Mouse (Mus musculus) kidney, embryonic 14.5 days (tissue): ENCODE measurements around the gene Kdm6a. TPM values are rescaled to one million over a fixed set of nuclear protein-coding genes. Genes with fewer than 3 reads are reported as not detected.

Source experiments
- ATAC-seq: fragments of 200-750 bp; cut with Nextera tagmentation; 2 replicates; pipeline ENCODE4 v1.8.0; 2017; ENCODE audit warnings: moderate number of reproducible peaks, mild to moderate bottlenecking, moderate TSS enrichment, moderate library complexity; ENCODE audit not compliant: low FRiP score, low TSS enrichment
- H3K27ac ChIP-seq: fragments of 300-500 bp; sonication (generic); 2 replicates; pipeline ENCODE4 v1.5.1; 2014; ENCODE audit warnings: low read depth, mild to moderate bottlenecking, low read length, moderate library complexity, mixed read lengths
- H3K27me3 ChIP-seq: fragments of 300-500 bp; sonication (generic); 2 replicates; pipeline ENCODE4 v1.6.1; 2014; ENCODE audit warnings: mild to moderate bottlenecking, low read length; ENCODE audit not compliant: control insufficient read depth, insufficient read depth
- H3K36me3 ChIP-seq: fragments of 300-500 bp; sonication (generic); 2 replicates; pipeline ENCODE4 v1.6.1; 2014; ENCODE audit warnings: low read length, mixed read lengths; ENCODE audit not compliant: control insufficient read depth, insufficient read depth
- H3K4me1 ChIP-seq: fragments of 300-500 bp; sonication (generic); 2 replicates; pipeline ENCODE4 v1.6.1; 2014; ENCODE audit warnings: low read length, mixed read lengths; ENCODE audit not compliant: control insufficient read depth, insufficient read depth
- H3K4me2 ChIP-seq: fragments of 300-500 bp; sonication (generic); replicated peaks from 2 replicates; pipeline ENCODE4 v1.6.1; 2014; ENCODE audit warnings: low read depth, mild to moderate bottlenecking, low read length
- H3K4me3 ChIP-seq: fragments of 300-500 bp; sonication (generic); 2 replicates; pipeline ENCODE4 v1.5.1; 2014; ENCODE audit warnings: mild to moderate bottlenecking, low read length
- H3K9ac ChIP-seq: fragments of 300-500 bp; sonication (generic); 2 replicates; pipeline ENCODE4 v1.6.1; 2014; ENCODE audit warnings: low read depth, mild to moderate bottlenecking, low read length, moderate library complexity
- H3K9me3 ChIP-seq: fragments of 300-500 bp; sonication (generic); 2 replicates; pipeline ENCODE4 v1.6.1; 2016; ENCODE audit warnings: low read length; ENCODE audit not compliant: control insufficient read depth
- WGBS: fragments of 180-500 bp; shearing (Covaris S2); extraction: QIAGEN DNeasy Blood & Tissue Kit; methylation state at CpG from one replicate; pipeline ENCODE4 v1.1.7; 2014; 5-methylcytosine and 5-hydroxymethylcytosine counted together
- polyA plus RNA-seq: library from polyadenylated mRNA; unstranded; fragments of >200 nt; fragmentation: Nextera tagmentation; extraction: Ambion mirVana; gene quantifications from 2 replicates; pipeline ENCODE4 v1.2.1, GENCODE M21; 2014

The Kdm6a gene
- polyA plus RNA-seq, 1 experiment from 2014 or later: 27.1 TPM

DNA sequence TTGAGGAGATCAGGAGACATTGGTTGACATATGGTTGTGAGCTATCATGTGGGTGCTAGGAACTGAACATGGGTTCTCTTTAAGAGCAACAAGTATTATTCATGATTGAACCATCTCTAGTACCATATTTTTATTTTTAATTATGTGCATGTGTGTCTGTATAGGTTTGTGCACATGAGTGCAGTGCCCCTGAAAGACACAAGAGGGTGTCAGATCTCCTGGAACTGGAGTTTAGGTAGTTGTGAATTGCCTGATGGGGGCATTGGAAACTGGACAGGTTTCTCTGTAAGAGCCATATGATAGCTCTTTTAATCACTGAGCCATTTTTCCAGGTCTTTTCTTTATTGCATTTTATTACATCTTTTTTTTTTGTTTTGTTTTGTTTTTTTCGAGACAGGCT is 6.6 kb downstream of the Kdm6a start:
- Histone ChIP-seq H3K4me3 (no peak overlapping the region), H3K27ac (no peak overlapping the region), H3K4me1 (no peaks in the 10 kb centered on the region), H3K9ac (no peak overlapping the region), H3K9me3 (no peaks in the 10 kb centered on the region), H3K4me2 (no peak overlapping the region), H3K27me3 (no peaks in the 10 kb centered on the region), H3K36me3 (no peaks in the 10 kb centered on the region)
- WGBS: 100% methylated on average over 1 of the region's 1 CpGs
- no peak for ATAC-seq

- H3K4me2 ChIP-seq: no peak overlapping the region
- no peaks in the 10 kb centered on the region for H3K36me3 ChIP-seq
- H3K27me3 ChIP-seq: no peaks in the 10 kb centered on the region
- no peaks in the 10 kb centered on the region for H3K4me1 ChIP-seq
- WGBS: 19% methylated on average over 4 of the region's 4 CpGs
- no peak overlapping the region for H3K27ac ChIP-seq
- no peak for ATAC-seq
- H3K4me3 ChIP-seq: no peak overlapping the region
- no peaks in the 10 kb centered on the region for H3K9me3 ChIP-seq
- H3K9ac ChIP-seq: no peak overlapping the region
These were observed 12.5 kb downstream of the Kdm6a start for GRCm38 (mm10) chrX:18174831-18175230.

DNA sequence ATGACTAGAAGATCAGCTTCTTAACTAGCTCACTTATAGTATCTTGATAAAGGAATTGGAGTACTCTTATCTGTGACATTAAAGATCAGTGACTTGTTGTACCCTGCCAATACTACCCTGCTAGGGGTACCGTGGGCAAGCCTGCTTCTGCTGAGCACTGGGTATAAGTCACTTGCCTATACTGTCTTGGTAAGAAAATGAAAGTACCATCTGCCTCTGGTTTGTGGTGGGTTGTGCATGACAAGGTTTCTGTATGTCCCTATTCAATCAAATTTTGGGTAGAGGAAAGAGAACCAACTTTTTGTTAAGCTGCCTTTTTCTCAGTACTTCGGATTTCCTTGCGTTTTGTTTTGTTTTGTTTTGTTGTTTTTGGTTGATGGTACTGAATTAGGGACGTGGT is 15.4 kb downstream of the Kdm6a start:
- Histone ChIP-seq H3K27ac (no peak overlapping the region), H3K36me3 (no peaks in the 10 kb centered on the region), H3K9ac (no peak overlapping the region), H3K4me3 (no peak overlapping the region), H3K4me2 (no peak overlapping the region), H3K4me1 (no peaks in the 10 kb centered on the region), H3K9me3 (no peaks in the 10 kb centered on the region), H3K27me3 (no peaks in the 10 kb centered on the region)
- no peak for ATAC-seq
- WGBS: 82% methylated on average over 4 of the region's 4 CpGs

DNA sequence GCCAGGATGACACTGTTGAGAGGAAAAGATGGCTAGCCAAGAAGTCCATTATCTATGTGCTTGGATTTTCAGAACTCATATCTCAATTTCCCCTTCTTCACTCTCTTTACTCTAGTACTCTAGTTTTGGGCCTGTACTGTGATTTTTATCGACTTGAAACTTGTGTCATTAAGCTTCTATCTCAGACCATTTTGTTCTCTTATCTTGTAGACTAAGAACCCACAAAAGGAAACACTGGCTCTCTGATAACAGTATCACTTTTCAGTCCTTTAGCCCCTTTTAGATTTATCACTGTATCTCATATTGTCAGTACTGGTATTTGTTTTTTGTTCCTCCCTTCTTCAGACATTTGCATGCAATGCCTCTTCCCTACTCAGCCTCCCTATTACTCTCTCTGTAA is 17.1 kb downstream of the Kdm6a start:
- Histone ChIP-seq H3K9ac (no peak overlapping the region), H3K4me3 (no peak overlapping the region), H3K36me3 (no peaks in the 10 kb centered on the region), H3K27ac (no peak overlapping the region), H3K27me3 (no peaks in the 10 kb centered on the region), H3K4me1 (no peaks in the 10 kb centered on the region), H3K9me3 (no peaks in the 10 kb centered on the region), H3K4me2 (no peak overlapping the region)
- 83% methylated on average over 1 of the region's 1 CpGs for WGBS
- no peak for ATAC-seq

GRCm38 (mm10) chrX:18187203-18187602 is 24.8 kb downstream of the Kdm6a start:
- Histone ChIP-seq H3K4me1 (no peaks in the 10 kb centered on the region), H3K27me3 (no peaks in the 10 kb centered on the region), H3K9ac (no peak overlapping the region), H3K9me3 (no peaks in the 10 kb centered on the region), H3K36me3 (no peaks in the 10 kb centered on the region), H3K4me2 (no peak overlapping the region), H3K4me3 (no peak overlapping the region), H3K27ac (no peak overlapping the region)
- no peak for ATAC-seq

DNA sequence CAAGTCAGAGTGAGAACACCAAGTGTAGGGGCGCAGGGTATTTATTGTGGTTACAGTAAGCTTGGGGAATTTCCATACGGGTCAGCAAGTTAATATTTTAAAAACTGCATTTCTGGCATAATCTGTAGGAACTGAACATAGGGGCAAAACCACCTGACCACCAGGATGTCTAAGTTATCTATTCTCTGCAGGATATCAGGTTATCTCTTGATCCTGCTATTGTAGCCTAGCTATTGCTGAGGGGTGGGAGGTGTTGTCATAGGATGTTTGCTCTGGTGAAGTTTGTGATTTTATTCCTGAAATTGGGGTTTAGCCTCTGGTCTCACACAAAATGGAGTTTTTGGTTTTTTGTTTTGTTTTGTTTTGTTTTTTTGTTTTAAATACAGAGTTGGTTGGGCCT is 25.9 kb downstream of the Kdm6a start:
- Histone ChIP-seq H3K9ac (no peak overlapping the region), H3K9me3 (no peaks in the 10 kb centered on the region), H3K27me3 (no peaks in the 10 kb centered on the region), H3K4me1 (no peaks in the 10 kb centered on the region), H3K4me3 (no peak overlapping the region), H3K27ac (no peak overlapping the region), H3K36me3 (no peaks in the 10 kb centered on the region), H3K4me2 (no peak overlapping the region)
- ATAC-seq: no peak
- WGBS: 89% methylated on average over 2 of the region's 2 CpGs

GRCm38 (mm10) chrX:18239572-18239971 is 77.2 kb downstream of the Kdm6a start:
- ATAC-seq: no peak
- Histone ChIP-seq H3K27me3 (no peaks in the 10 kb centered on the region), H3K4me2 (no peak overlapping the region), H3K4me1 (no peaks in the 10 kb centered on the region), H3K36me3 (peaks cover 5% of the 10 kb centered on the region; the same call in 1 of the 2 replicates), H3K4me3 (no peak overlapping the region), H3K9ac (no peak overlapping the region), H3K27ac (no peak overlapping the region), H3K9me3 (no peaks in the 10 kb centered on the region)
- 83% methylated on average over 1 of the region's 1 CpGs for WGBS

GRCm38 (mm10) chrX:18250621-18251020 is 88.2 kb downstream of the Kdm6a start:
- H3K27me3 ChIP-seq: no peaks in the 10 kb centered on the region
- H3K9ac ChIP-seq: no peak overlapping the region
- no peak for ATAC-seq
- no peaks in the 10 kb centered on the region for H3K4me1 ChIP-seq
- 91% methylated on average over 4 of the region's 4 CpGs for WGBS
- no peak overlapping the region for H3K4me3 ChIP-seq
- H3K27ac ChIP-seq: no peak overlapping the region
- H3K36me3 ChIP-seq: peaks cover 19% of the 10 kb centered on the region; the same call in 1 of the 2 replicates
- no peak overlapping the region for H3K4me2 ChIP-seq
- no peaks in the 10 kb centered on the region for H3K9me3 ChIP-seq

DNA sequence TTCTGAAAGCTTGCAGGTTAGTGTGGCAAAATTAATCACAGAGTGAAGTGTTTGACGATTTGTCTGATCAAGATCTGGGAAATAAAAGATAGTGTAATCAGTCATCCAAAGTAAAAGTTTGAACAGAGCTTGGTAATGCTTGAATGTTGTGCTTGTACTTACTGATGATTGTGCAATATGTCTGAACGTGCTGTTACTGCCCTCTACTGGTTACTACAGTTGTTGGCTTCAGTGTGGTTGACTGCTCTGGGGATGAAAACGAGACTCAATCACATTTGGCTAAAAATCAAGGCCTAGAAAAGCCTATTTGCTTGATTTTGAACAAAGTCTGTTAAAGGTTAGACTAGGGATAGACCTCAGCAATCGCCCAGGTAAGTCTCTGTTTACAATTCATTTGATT is 92.4 kb downstream of the Kdm6a start:
- no peaks in the 10 kb centered on the region for H3K27me3 ChIP-seq
- no peak overlapping the region for H3K4me2 ChIP-seq
- ATAC-seq: no peak
- H3K4me1 ChIP-seq: no peaks in the 10 kb centered on the region
- H3K27ac ChIP-seq: no peak overlapping the region
- 56% methylated on average over 4 of the region's 4 CpGs for WGBS
- H3K36me3 ChIP-seq: peaks cover 25% of the 10 kb centered on the region; the same call in 1 of the 2 replicates
- no peak overlapping the region for H3K4me3 ChIP-seq
- H3K9ac ChIP-seq: no peak overlapping the region
- no peaks in the 10 kb centered on the region for H3K9me3 ChIP-seq
